Mouse (Mus musculus): ENCODE data around the gene Kdm4b.

DNA sequence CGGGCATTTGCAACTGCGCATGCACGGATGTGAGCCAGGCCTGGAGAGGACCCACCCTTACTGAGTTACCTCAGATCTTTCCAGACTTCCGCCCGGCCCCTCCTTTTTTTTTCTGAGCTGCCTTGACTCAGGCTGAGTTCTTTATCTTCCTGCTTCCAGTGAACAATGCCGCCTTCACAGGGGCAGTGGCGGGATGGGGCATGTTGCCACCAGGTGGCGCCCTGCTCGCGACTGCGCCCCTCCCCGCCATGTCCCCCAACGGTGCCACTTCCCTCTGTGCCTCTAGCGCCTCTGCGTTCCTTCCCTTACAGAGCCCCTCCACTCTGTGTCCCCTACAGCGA lies 34.7 kb upstream of the Kdm4b start:
- peak; percentile 95 for TF ChIP-seq CTCF (IDR thresholded peaks at IDR 0.05; ENCODE audit: low read depth, low read length)
- peak; percentile 62 for TF ChIP-seq POLR2A (IDR thresholded peaks at IDR 0.05; ENCODE audit: insufficient read depth, low read length)
- TF ChIP-seq EP300 (IDR thresholded peaks at IDR 0.05; ENCODE audit: insufficient read depth, low read depth, low read length) = peak; percentile 76

All from ES-Bruce4 (cell line).